Mouse (Mus musculus) midbrain, embryonic 16.5 days (tissue): ENCODE results near the gene Gzmb. TPM values are rescaled to one million over a fixed set of nuclear protein-coding genes. Genes with fewer than 3 reads are reported as not detected.

Experiments
- ATAC-seq: fragments of 200-750 bp; cut with Nextera tagmentation; 2 replicates; pipeline ENCODE4 v1.8.0; 2017; ENCODE audit warnings: moderate TSS enrichment
- H3K27ac ChIP-seq: fragments of 300-500 bp; sonication (generic); 2 replicates; pipeline ENCODE4 v1.5.1; 2014; ENCODE audit warnings: mild to moderate bottlenecking, low read length, mixed read lengths
- H3K27me3 ChIP-seq: fragments of 300-500 bp; sonication (generic); 2 replicates; pipeline ENCODE4 v1.6.1; 2014; ENCODE audit warnings: low read depth, low read length, mixed read lengths; ENCODE audit not compliant: control insufficient read depth, insufficient read depth
- H3K36me3 ChIP-seq: fragments of 300-500 bp; sonication (generic); 2 replicates; pipeline ENCODE4 v1.6.1; 2014; ENCODE audit warnings: mild to moderate bottlenecking, low read length, moderate library complexity, mixed read lengths; ENCODE audit not compliant: control insufficient read depth, insufficient read depth
- H3K4me1 ChIP-seq: fragments of 300-500 bp; sonication (generic); 2 replicates; pipeline ENCODE4 v1.6.1; 2014; ENCODE audit warnings: mild to moderate bottlenecking, low read length, mixed read lengths; ENCODE audit not compliant: control insufficient read depth, insufficient read depth
- H3K4me2 ChIP-seq: fragments of 300-500 bp; sonication (generic); 2 replicates; pipeline ENCODE4 v1.6.1; 2014; ENCODE audit warnings: mild to moderate bottlenecking, low read length, mixed read lengths
- H3K4me3 ChIP-seq: fragments of 300-500 bp; sonication (generic); 2 replicates; pipeline ENCODE4 v1.5.1; 2014; ENCODE audit warnings: low read depth, mild to moderate bottlenecking, low read length, moderate library complexity, mixed read lengths
- H3K9ac ChIP-seq: fragments of 300-500 bp; sonication (generic); 2 replicates; pipeline ENCODE4 v1.6.1; 2014; ENCODE audit warnings: low read depth, low read length, mixed read lengths
- H3K9me3 ChIP-seq: fragments of 300-500 bp; sonication (generic); replicated peaks from 2 replicates; pipeline ENCODE4 v1.6.1; 2014; ENCODE audit warnings: mild to moderate bottlenecking, low read length, mixed read lengths; ENCODE audit not compliant: control insufficient read depth, poor library complexity, severe bottlenecking
- WGBS: fragments of 180-500 bp; shearing (Covaris S2); extraction: QIAGEN DNeasy Blood & Tissue Kit; methylation state at CpG from one replicate; pipeline ENCODE4 v1.1.7; 2014; 5-methylcytosine and 5-hydroxymethylcytosine counted together
- polyA plus RNA-seq: library from polyadenylated mRNA; unstranded; fragments of >200 nt; fragmentation: Nextera tagmentation; extraction: Ambion mirVana; gene quantifications from 2 replicates; pipeline ENCODE4 v1.2.1, GENCODE M21; 2015

Gene Gzmb
- polyA plus RNA-seq, 1 experiment from 2014 or later, result not detected

DNA sequence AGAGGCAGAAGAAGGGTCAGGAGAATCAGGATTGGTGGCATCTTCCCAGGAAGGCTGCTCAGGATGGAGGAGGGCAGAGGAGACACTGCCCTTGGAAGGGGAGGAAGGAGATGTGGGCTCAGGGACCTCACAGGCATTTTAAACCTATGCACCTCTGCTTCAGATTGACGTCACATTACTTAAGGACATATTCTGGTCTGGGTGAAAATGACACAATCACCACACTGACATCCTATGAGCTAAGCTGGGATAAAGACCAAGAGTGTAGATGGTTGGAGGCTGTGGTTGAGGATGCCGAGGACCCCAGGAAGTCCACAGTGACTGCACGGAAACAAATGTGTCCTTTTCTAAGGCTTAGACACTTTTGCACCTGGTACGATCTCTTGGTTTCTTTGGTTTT is 50.7 kb downstream of the Gzmb start, which contains the start of gene Gzmf:
TSS of gene Gzmf (minus strand) at position 101 of the 400 bp plus-strand sequence.
- H3K4me3 ChIP-seq, result no peak within 1 kb of the TSS
- H3K27me3 ChIP-seq, result no peaks in the 10 kb centered on the region
- H3K9ac ChIP-seq, result no peak within 1 kb of the TSS
- H3K9me3 ChIP-seq, result no peaks in the 10 kb centered on the region
- H3K4me1 ChIP-seq, result no peaks in the 10 kb centered on the region
- no peaks in the 10 kb centered on the region for H3K36me3 ChIP-seq
- no peak within 1 kb of the TSS for H3K27ac ChIP-seq
- 91% methylated on average over 4 of the region's 4 CpGs for WGBS
- no peak within 1 kb of the TSS for H3K4me2 ChIP-seq
- no peak for ATAC-seq

Other genes starting within 250 kb of the Gzmb start
- gene Mcpt1, start 244.3 kb downstream of the Gzmb start, polyA plus RNA-seq, result not detected in 2 replicates
- not detected in 2 replicates for gene Mcpt9, start 231.8 kb downstream of the Gzmb start, polyA plus RNA-seq
- not detected in 2 replicates for gene Mcpt2, start 220.2 kb downstream of the Gzmb start, polyA plus RNA-seq
- gene Mcpt4, start 199.9 kb downstream of the Gzmb start, polyA plus RNA-seq, result not detected in 2 replicates
- gene Mcpt8, start 177.0 kb downstream of the Gzmb start, polyA plus RNA-seq, result not detected in 2 replicates
- not detected in 2 replicates for gene Ctsg, start 159.7 kb downstream of the Gzmb start, polyA plus RNA-seq
- gene Gzme, start 141.6 kb downstream of the Gzmb start, polyA plus RNA-seq, result not detected in 2 replicates
- gene Gzmd, start 129.7 kb downstream of the Gzmb start, polyA plus RNA-seq, result not detected in 2 replicates
- gene Gzmg, start 102.7 kb downstream of the Gzmb start, polyA plus RNA-seq, result not detected in 2 replicates
- not detected in 2 replicates for gene Gzmn, start 87.7 kb downstream of the Gzmb start, polyA plus RNA-seq
- not detected in 2 replicates for gene Gzmf, start 50.8 kb downstream of the Gzmb start, polyA plus RNA-seq
- not detected in 2 replicates for gene Gzmc, start 27.6 kb downstream of the Gzmb start, polyA plus RNA-seq
- 0.23 and 0.30 TPM in 2 replicates for gene Atp12a, start 102.8 kb upstream of the Gzmb start, polyA plus RNA-seq
- 1.3 and 1.7 TPM in 2 replicates for gene Rnf17, start 140.3 kb upstream of the Gzmb start, polyA plus RNA-seq